Mouse (Mus musculus) heart, adult 2 months (tissue): Measurements from ENCODE around the gene E130308A19Rik. TPM values are rescaled to one million over a fixed set of nuclear protein-coding genes. Genes with fewer than 3 reads are reported as not detected.
A peak's percentile ranks its signal among the peaks of the same experiment; 100 is the strongest.

ENCODE experiments used
- DNase-seq, 2 experiments: peaks; one replicate each; pipeline ENCODE4 v3.0.0; 2021
- H3K27ac ChIP-seq: fragments of 200-600 bp; 2 replicates; pipeline ENCODE4 v1.8.1; 2022
- H3K27me3 ChIP-seq: fragments of 200-500 bp; 2 replicates; pipeline ENCODE4 v1.6.1; 2012; ENCODE audit warnings: mild to moderate bottlenecking, low read length, inconsistent platforms, mixed read lengths; ENCODE audit not compliant: control insufficient read depth, insufficient read depth
- H3K36me3 ChIP-seq: fragments of 200-500 bp; 2 replicates; pipeline ENCODE4 v1.6.1; 2012; ENCODE audit warnings: low read length, inconsistent platforms; ENCODE audit not compliant: control insufficient read depth, insufficient read depth
- H3K4me1 ChIP-seq: fragments of 200-500 bp; 2 replicates; pipeline ENCODE4 v1.6.1; 2011; ENCODE audit warnings: low read length; ENCODE audit not compliant: control insufficient read depth, insufficient read depth
- H3K4me3 ChIP-seq: fragments of 200-600 bp; 2 replicates; pipeline ENCODE4 v1.8.1; 2022
- H3K79me2 ChIP-seq: fragments of 200-500 bp; replicated peaks from 2 replicates; pipeline ENCODE4 v1.6.1; 2012; ENCODE audit warnings: mild to moderate bottlenecking, inconsistent platforms, low read length, moderate library complexity, mixed read lengths; ENCODE audit not compliant: control insufficient read depth, insufficient read depth
- H3K9ac ChIP-seq: fragments of 200-500 bp; 2 replicates; pipeline ENCODE4 v1.6.1; 2012; ENCODE audit warnings: low read depth, mild to moderate bottlenecking, control low read depth, inconsistent platforms, low read length, mixed read lengths
- CTCF ChIP-seq: fragments of 200-600 bp; IDR thresholded peaks from 2 replicates; pipeline ENCODE4 v1.8.1; 2022; ENCODE audit warnings: antibody characterized with exemption, mild to moderate bottlenecking, moderate library complexity
- EP300 ChIP-seq: fragments of 200-500 bp; IDR thresholded peaks from 2 replicates; pipeline ENCODE4 v1.6.1; 2011; ENCODE audit warnings: low read depth, low read length, control low read depth; ENCODE audit not compliant: insufficient read depth
- POLR2A ChIP-seq: fragments of 200-500 bp; IDR thresholded peaks from 2 replicates; pipeline ENCODE4 v1.6.1; 2011; ENCODE audit warnings: mild to moderate bottlenecking, low read depth, low read length, control low read depth; ENCODE audit not compliant: insufficient read depth
- WGBS: fragments of 180-500 bp; shearing (Covaris S2); methylation state at CpG from one replicate; pipeline ENCODE4 v1.1.7; 2018; 5-methylcytosine and 5-hydroxymethylcytosine counted together
- intact Hi-C: fragments of 180-260 bp; cut with DNase I; formaldehyde crosslinking; loops from one replicate; pipeline ENCODE4 v1.15.1; 2025
- polyA plus RNA-seq: library from polyadenylated mRNA; depleted of rRNA; stranded (reverse); fragments of >200 nt; gene quantifications from 2 replicates; pipeline ENCODE4 v1.2.3, GENCODE M21; 2012
- total RNA-seq, 2 experiments: library from RNA; stranded (reverse); gene quantifications; 2 replicates each; pipeline ENCODE4 v1.2.3; 2021

Gene E130308A19Rik
- total and polyA plus RNA-seq, 3 experiments, result 3.8 to 7.2 (median 6.5) TPM

GRCm38 (mm10) chr4:59587215-59587871 lies 38.7 kb upstream of the E130308A19Rik start:
- peak overlapping the region; percentile 26 for H3K27ac ChIP-seq
- no peaks in the 10 kb centered on the region for H3K27me3 ChIP-seq
- intact Hi-C loops, result no loop called here

GRCm38 (mm10) chr4:59587872-59588226 lies 38.2 kb upstream of the E130308A19Rik start:
- Histone ChIP-seq H3K79me2 (no peaks in the 10 kb centered on the region; the same call in 1 of the 2 replicates), H3K4me1 (no peaks in the 10 kb centered on the region; the same call in none of the 2 replicates), H3K27ac (no peak overlapping the region), H3K4me3 (no peak overlapping the region), H3K27me3 (no peaks in the 10 kb centered on the region), H3K9ac (no peak overlapping the region), H3K36me3 (peaks cover 13% of the 10 kb centered on the region)
- TF ChIP-seq CTCF (no peak), POLR2A (no peak), EP300 (no peak)
- WGBS, result 87% methylated on average over 1 of the region's 1 CpGs
- intact Hi-C loops, result no loop called here
- no peak for DNase-seq

More at GRCm38 (mm10) chr4:59587215-59587871, 38.7 kb upstream of the E130308A19Rik start:
- H3K9ac ChIP-seq, result no peak overlapping the region
- no peak for TF ChIP-seq EP300
- no peak for TF ChIP-seq CTCF
- TF ChIP-seq POLR2A, result no peak
- H3K4me1 ChIP-seq, result no peaks in the 10 kb centered on the region; the same call in none of the 2 replicates
- peaks cover 13% of the 10 kb centered on the region for H3K36me3 ChIP-seq
- H3K4me3 ChIP-seq, result no peak overlapping the region
- no peaks in the 10 kb centered on the region; the same call in 1 of the 2 replicates for H3K79me2 ChIP-seq
- WGBS, result 56% methylated on average over 2 of the region's 2 CpGs
- no peak for DNase-seq

GRCm38 (mm10) chr4:59594614-59595013 lies 31.4 kb upstream of the E130308A19Rik start:
- Histone ChIP-seq H3K36me3 (peaks cover 9% of the 10 kb centered on the region), H3K79me2 (peaks cover 2% of the 10 kb centered on the region; the same call in 1 of the 2 replicates), H3K9ac (no peak overlapping the region), H3K4me3 (no peak overlapping the region), H3K4me1 (no peaks in the 10 kb centered on the region; the same call in 1 of the 2 replicates), H3K27ac (no peak overlapping the region), H3K27me3 (no peaks in the 10 kb centered on the region)
- WGBS, result 66% methylated on average over 2 of the region's 2 CpGs
- DNase-seq, result no peak
- TF ChIP-seq CTCF (no peak), POLR2A (no peak), EP300 (no peak)
- intact Hi-C loops, result no loop called here

- TF ChIP-seq CTCF (no peak), POLR2A (no peak), EP300 (no peak)
- no peak for DNase-seq
- no peaks in the 10 kb centered on the region for H3K27me3 ChIP-seq
- H3K79me2 ChIP-seq, result 0 out of 2 replicates have a peak, but pooled peaks cover 2% of the 10 kb centered on the region
- no peak overlapping the region for H3K9ac ChIP-seq
- H3K4me3 ChIP-seq, result no peak overlapping the region
- no peak overlapping the region for H3K27ac ChIP-seq
- H3K36me3 ChIP-seq, result peaks cover 9% of the 10 kb centered on the region
- 61% methylated on average over 2 of the region's 2 CpGs for WGBS
- intact Hi-C loops, result no loop called here
- H3K4me1 ChIP-seq, result no peaks in the 10 kb centered on the region
Measured at GRCm38 (mm10) chr4:59596556-59596955, 29.5 kb upstream of the E130308A19Rik start.

- H3K9ac ChIP-seq, result no peak overlapping the region
- no peaks in the 10 kb centered on the region; the same call in 1 of the 2 replicates for H3K36me3 ChIP-seq
- WGBS, result 90% methylated on average over 4 of the region's 4 CpGs
- no peak overlapping the region for H3K4me3 ChIP-seq
- H3K79me2 ChIP-seq, result no peaks in the 10 kb centered on the region
- intact Hi-C loops, result no loop called here
- no peak overlapping the region for H3K27ac ChIP-seq
- H3K4me1 ChIP-seq, result no peaks in the 10 kb centered on the region
- DNase-seq, result no peak
- TF ChIP-seq CTCF (peak; percentile 53), POLR2A (no peak)
- H3K27me3 ChIP-seq, result no peaks in the 10 kb centered on the region
Measured at GRCm38 (mm10) chr4:59602704-59603103, 23.3 kb upstream of the E130308A19Rik start.

- no peaks in the 10 kb centered on the region; the same call in 1 of the 2 replicates for H3K36me3 ChIP-seq
- H3K4me1 ChIP-seq, result no peaks in the 10 kb centered on the region
Measured at GRCm38 (mm10) chr4:59604892-59605291, 21.1 kb upstream of the E130308A19Rik start.

More at GRCm38 (mm10) chr4:59604892-59605291, 21.1 kb upstream of the E130308A19Rik start:
- 77% methylated on average over 3 of the region's 3 CpGs for WGBS
- Histone ChIP-seq H3K4me3 (no peak overlapping the region), H3K9ac (no peak overlapping the region), H3K79me2 (no peaks in the 10 kb centered on the region), H3K27me3 (no peaks in the 10 kb centered on the region), H3K27ac (no peak overlapping the region)
- DNase-seq, result no peak
- intact Hi-C loops, result no loop called here
- TF ChIP-seq EP300 (no peak), POLR2A (no peak), CTCF (no peak)
